Mouse (Mus musculus): ENCODE measurements around the gene Zyg11b. TPM values are rescaled to one million over a fixed set of nuclear protein-coding genes. Genes with fewer than 3 reads are reported as not detected.

The Zyg11b gene
- total RNA-seq, 2 experiments from 2014 or later = 11.6 to 20.8 TPM

DNA sequence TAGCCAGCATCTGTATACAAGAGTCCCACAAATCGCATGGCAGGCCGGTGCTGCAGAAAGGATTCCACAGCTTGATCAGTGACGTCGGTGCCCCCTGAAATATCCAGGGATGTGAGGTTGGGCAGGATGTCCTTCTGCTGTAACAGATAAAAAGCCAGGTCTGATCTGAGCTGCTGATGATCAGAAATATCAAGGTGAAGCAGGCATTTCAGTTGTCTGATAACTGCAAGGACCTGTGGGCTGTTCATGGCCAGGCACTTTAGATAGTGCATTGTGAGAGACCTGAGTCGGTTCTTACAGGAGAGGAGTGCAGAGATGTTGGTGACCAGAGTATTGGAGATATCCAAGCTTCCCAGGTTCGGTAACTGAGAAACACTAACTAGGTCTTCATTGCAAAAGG, 96.3 kb downstream of the Zyg11b start:
- ATAC-seq (replicated peaks; ENCODE audit: poor library complexity, severe bottlenecking) = no peak

DNA sequence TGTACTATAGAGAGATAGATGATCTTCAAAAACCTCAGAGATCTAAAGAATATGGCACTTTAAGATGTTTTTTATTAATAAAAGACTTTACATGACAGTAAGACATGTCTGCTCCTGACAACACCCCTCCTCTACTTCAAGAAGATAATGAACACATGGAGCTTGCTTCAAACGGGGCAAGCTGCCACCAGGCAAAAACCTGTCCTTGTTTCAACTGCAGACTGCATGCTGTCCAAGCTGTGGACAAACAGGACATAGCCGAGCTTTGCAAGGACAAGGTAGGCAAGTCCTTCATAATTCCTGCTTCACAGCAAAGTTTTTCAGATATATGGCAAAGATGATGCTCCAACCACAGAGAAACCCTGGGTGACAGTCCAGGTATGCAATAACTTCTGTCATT, 101.7 kb downstream of the Zyg11b start:
- no peak for ATAC-seq (replicated peaks; ENCODE audit: poor library complexity, severe bottlenecking)

DNA sequence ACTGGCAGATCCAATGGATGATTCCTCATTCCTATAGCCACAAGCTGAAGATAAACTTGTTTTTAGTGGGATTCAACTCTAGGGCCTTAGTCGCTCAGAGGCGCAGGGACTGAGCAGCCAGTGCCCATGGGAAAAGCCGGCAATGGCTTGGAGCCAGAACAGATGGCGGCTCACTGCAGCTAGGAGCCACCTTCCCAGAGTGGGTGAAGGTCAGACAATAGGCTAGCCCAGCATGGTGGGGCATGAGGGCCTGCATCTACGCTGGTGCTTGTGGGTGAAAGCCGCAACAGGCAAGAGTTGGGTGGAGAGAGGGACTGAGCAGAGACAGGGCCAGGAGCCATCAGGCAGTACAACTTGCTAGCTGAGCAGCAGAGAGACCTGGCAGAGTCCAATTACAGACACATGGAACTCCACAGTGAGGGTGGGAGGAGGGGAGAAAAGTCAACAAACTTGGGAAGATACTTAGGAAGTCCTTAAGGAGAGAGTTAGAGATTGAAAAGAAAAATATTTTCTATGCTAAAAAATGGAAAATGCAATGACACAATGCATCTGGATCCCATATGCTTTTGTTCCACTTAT, 104.5 kb downstream of the Zyg11b start:
- ATAC-seq (replicated peaks; ENCODE audit: poor library complexity, severe bottlenecking) = no peak

DNA sequence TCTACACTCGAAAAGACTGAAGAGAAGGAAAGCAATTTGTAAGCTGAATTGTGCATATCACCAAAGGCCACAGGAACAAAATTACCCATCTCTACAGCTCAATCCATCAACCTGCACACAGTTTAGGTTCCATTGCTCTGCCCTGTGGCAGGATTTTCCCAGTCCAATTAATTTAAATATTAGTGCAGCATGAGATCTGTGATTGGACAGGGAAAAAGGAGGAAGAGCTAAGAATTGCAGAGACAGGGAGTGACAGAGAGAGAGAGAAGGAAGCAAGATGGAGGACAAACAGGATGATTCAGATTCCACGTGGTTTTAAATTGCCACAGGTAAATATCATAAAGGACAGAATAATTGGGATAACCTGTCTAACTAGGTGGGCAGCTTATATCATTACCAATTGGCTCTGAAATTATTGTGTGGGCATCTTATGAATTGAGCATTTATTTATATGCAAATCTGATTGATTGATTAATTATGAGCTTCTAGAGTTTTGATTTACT, 108.0 kb downstream of the Zyg11b start:
- no peak for ATAC-seq (replicated peaks; ENCODE audit: poor library complexity, severe bottlenecking)

DNA sequence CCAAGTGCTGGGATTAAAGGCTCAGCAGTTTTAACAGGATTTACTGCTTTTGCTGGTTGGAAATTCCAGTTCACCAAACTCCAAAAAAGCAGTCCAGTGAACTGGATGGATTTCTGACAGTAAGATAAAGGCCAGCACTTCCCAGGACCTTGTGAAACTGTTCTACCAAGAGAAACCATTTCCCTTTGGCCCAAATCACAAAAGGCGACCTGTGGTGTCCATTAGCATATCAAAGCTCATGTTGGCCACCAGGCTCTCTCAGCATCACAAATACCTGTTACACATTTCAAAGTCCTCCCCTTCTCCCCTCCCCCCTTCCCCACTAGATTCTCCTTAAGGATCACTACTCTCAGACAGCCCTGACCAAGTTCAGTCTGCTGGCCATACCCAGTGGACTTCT, 118.6 kb downstream of the Zyg11b start:
- no peak for ATAC-seq (replicated peaks; ENCODE audit: poor library complexity, severe bottlenecking)

Other genes starting within 250 kb of the Zyg11b start
- gene Podn, start 204.7 kb downstream of the Zyg11b start, total RNA-seq (2014; fragmentation: Nextera tagmentation) = not detected in 2 replicates
- gene Podn, start 204.7 kb downstream of the Zyg11b start, total RNA-seq (2017) = not detected in 2 replicates
- 228 and 252 TPM in 2 replicates for gene Scp2, start 156.1 kb downstream of the Zyg11b start, total RNA-seq (2014; fragmentation: Nextera tagmentation)
- gene Scp2, start 156.1 kb downstream of the Zyg11b start, total RNA-seq (2017) = 218 and 226 TPM in 2 replicates
- 5.4 TPM in 1 of 2 replicates, not detected in the other for gene Echdc2, start 135.7 kb downstream of the Zyg11b start, total RNA-seq (2014; fragmentation: Nextera tagmentation)
- gene Echdc2, start 135.7 kb downstream of the Zyg11b start, total RNA-seq (2017) = not detected in 2 replicates
- gene Zyg11a, start 83.0 kb downstream of the Zyg11b start, total RNA-seq (2014; fragmentation: Nextera tagmentation) = not detected in 2 replicates
- not detected in 2 replicates for gene Zyg11a, start 83.0 kb downstream of the Zyg11b start, total RNA-seq (2017)
- 5.2 and 17.3 TPM in 2 replicates for gene Coa7, start 27.0 kb upstream of the Zyg11b start, total RNA-seq (2014; fragmentation: Nextera tagmentation)
- gene Coa7, start 27.0 kb upstream of the Zyg11b start, total RNA-seq (2017) = 13.0 and 25.6 TPM in 2 replicates
- gene Shisal2a, start 82.3 kb upstream of the Zyg11b start, total RNA-seq (2014; fragmentation: Nextera tagmentation) = not detected in 2 replicates
- not detected in 2 replicates for gene Shisal2a, start 82.3 kb upstream of the Zyg11b start, total RNA-seq (2017)
- gene Gpx7, start 105.9 kb upstream of the Zyg11b start, total RNA-seq (2014; fragmentation: Nextera tagmentation) = 1.8 and 4.2 TPM in 2 replicates
- 0.30 and 0.46 TPM in 2 replicates for gene Gpx7, start 105.9 kb upstream of the Zyg11b start, total RNA-seq (2017)
- 77.1 and 98.9 TPM in 2 replicates for gene Tut4, start 158.3 kb upstream of the Zyg11b start, total RNA-seq (2014; fragmentation: Nextera tagmentation)
- gene Tut4, start 158.3 kb upstream of the Zyg11b start, total RNA-seq (2017) = 24.9 and 25.1 TPM in 2 replicates

Measured in granulocyte monocyte progenitor cell, adult 5-6 weeks (primary cell).